Mouse (Mus musculus) kidney, adult 2 months (tissue): Measurements from ENCODE around the gene Fut8.

Experiments
- CTCF ChIP-seq: fragments of 200-500 bp; conservative IDR thresholded peaks from 2 replicates; pipeline ENCODE4 v1.5.1; 2011; ENCODE audit warnings: low read depth, mild to moderate bottlenecking, control low read depth, low read length, moderate library complexity, mixed read lengths; ENCODE audit not compliant: insufficient read depth, insufficient read length
- POLR2A ChIP-seq: fragments of 200-500 bp; IDR thresholded peaks from one replicate; pipeline ENCODE4 v1.6.1; 2011; ENCODE audit warnings: low read depth, low read length, control low read depth

- TF ChIP-seq CTCF (peak; percentile 37), POLR2A (peak; percentile 51)
Measured at GRCm38 (mm10) chr12:77238531-77239389, 835 bp downstream of the Fut8 start.
